Mouse (Mus musculus): ENCODE results near the gene Supt3. TPM values are rescaled to one million over a fixed set of nuclear protein-coding genes. Genes with fewer than 3 reads are reported as not detected.

Supt3 gene
- 9.6 and 10.5 TPM in 2 replicates for polyA plus RNA-seq (2012; rRNA removed)
- polyA plus RNA-seq (2014; fragmentation: Nextera tagmentation; extraction: Ambion mirVana), result 21.3 and 23.7 TPM in 2 replicates

GRCm38 (mm10) chr17:44776738-44777270 lies at the start of gene Supt3:
Supt3 (plus strand) TSS chr17:44777152.
- no peaks in the 10 kb centered on the region for H3K36me3 ChIP-seq (ENCODE audit: control insufficient read depth, insufficient read depth, low read length)
- H3K4me2 ChIP-seq (replicated peaks; ENCODE audit: low read depth, low read length, severe bottlenecking), result peak within 1 kb of the TSS; percentile 72
- peaks cover 5% of the 10 kb centered on the region; the same call in 1 of the 2 replicates for H3K4me1 ChIP-seq (ENCODE audit: control insufficient read depth, insufficient read depth, low read length)
- H3K4me3 ChIP-seq (replicated peaks; ENCODE audit: low read length), result peak within 1 kb of the TSS; percentile 78
- ATAC-seq (ENCODE audit: low FRiP score, low read depth) (peak; percentile 97), DNase-seq (ENCODE audit: low spot score) (peak; percentile 97)
- H3K27ac ChIP-seq (replicated peaks; ENCODE audit: low read depth, low read length), result peak within 1 kb of the TSS; percentile 80
- peak; percentile 93; the same call in 1 of the 2 replicates for TF ChIP-seq POLR2A (IDR thresholded peaks at IDR 0.05; ENCODE audit: borderline replicate concordance, extremely low read depth, insufficient read depth, insufficient read length)
- H3K9ac ChIP-seq (ENCODE audit: low read depth, low read length, severe bottlenecking), result peak within 1 kb of the TSS; percentile 95
- H3K27me3 ChIP-seq (ENCODE audit: control insufficient read depth, insufficient read depth, low read length), result no peaks in the 10 kb centered on the region
- WGBS, result under 1% methylated on average over 39 of the region's 40 CpGs
- no peaks in the 10 kb centered on the region for H3K9me3 ChIP-seq (ENCODE audit: control insufficient read depth, low read length)

GRCm38 (mm10) chr17:44727675-44728074 lies 49.3 kb upstream of the Supt3 start:
- no peak overlapping the region for H3K4me3 ChIP-seq (replicated peaks; ENCODE audit: low read length)
- peaks cover 14% of the 10 kb centered on the region; the same call in 1 of the 2 replicates for H3K27me3 ChIP-seq (ENCODE audit: control insufficient read depth, insufficient read depth, low read length)
- ATAC-seq (ENCODE audit: low FRiP score, low read depth) (no peak), DNase-seq (ENCODE audit: low spot score) (no peak)
- no peak overlapping the region for H3K9ac ChIP-seq (ENCODE audit: low read depth, low read length, severe bottlenecking)
- no peaks in the 10 kb centered on the region for H3K9me3 ChIP-seq (ENCODE audit: control insufficient read depth, low read length)
- H3K4me2 ChIP-seq (replicated peaks; ENCODE audit: low read depth, low read length, severe bottlenecking), result no peak overlapping the region
- peaks cover 7% of the 10 kb centered on the region; the same call in 1 of the 2 replicates for H3K4me1 ChIP-seq (ENCODE audit: control insufficient read depth, insufficient read depth, low read length)
- TF ChIP-seq POLR2A (IDR thresholded peaks at IDR 0.05; ENCODE audit: borderline replicate concordance, extremely low read depth, insufficient read depth, insufficient read length), result no peak
- H3K36me3 ChIP-seq (ENCODE audit: control insufficient read depth, insufficient read depth, low read length), result no peaks in the 10 kb centered on the region
- no peak overlapping the region for H3K27ac ChIP-seq (replicated peaks; ENCODE audit: low read depth, low read length)

- H3K4me1 ChIP-seq (ENCODE audit: control insufficient read depth, insufficient read depth, low read length), result peaks cover 7% of the 10 kb centered on the region; the same call in 1 of the 2 replicates
- H3K36me3 ChIP-seq (ENCODE audit: control insufficient read depth, insufficient read depth, low read length), result no peaks in the 10 kb centered on the region
- no peak overlapping the region for H3K4me2 ChIP-seq (replicated peaks; ENCODE audit: low read depth, low read length, severe bottlenecking)
- WGBS, result 36% methylated on average over 2 of the region's 2 CpGs
- peaks cover 17% of the 10 kb centered on the region for H3K27me3 ChIP-seq (ENCODE audit: control insufficient read depth, insufficient read depth, low read length)
- DNase-seq (ENCODE audit: low spot score) (no peak), ATAC-seq (ENCODE audit: low FRiP score, low read depth) (no peak)
- H3K9ac ChIP-seq (ENCODE audit: low read depth, low read length, severe bottlenecking), result no peak overlapping the region
- no peak overlapping the region for H3K4me3 ChIP-seq (replicated peaks; ENCODE audit: low read length)
- TF ChIP-seq POLR2A (IDR thresholded peaks at IDR 0.05; ENCODE audit: borderline replicate concordance, extremely low read depth, insufficient read depth, insufficient read length), result no peak
- H3K27ac ChIP-seq (replicated peaks; ENCODE audit: low read depth, low read length), result no peak overlapping the region
- H3K9me3 ChIP-seq (ENCODE audit: control insufficient read depth, low read length), result no peaks in the 10 kb centered on the region
These were observed 48.5 kb upstream of the Supt3 start for GRCm38 (mm10) chr17:44728464-44728863.

- WGBS, result 7% methylated on average over 23 of the region's 23 CpGs
- peak overlapping the region; percentile 72 for H3K4me3 ChIP-seq (replicated peaks; ENCODE audit: low read length)
- H3K9ac ChIP-seq (ENCODE audit: low read depth, low read length, severe bottlenecking), result peak overlapping the region; percentile 80
- DNase-seq (ENCODE audit: low spot score) (no peak), ATAC-seq (ENCODE audit: low FRiP score, low read depth) (no peak)
- H3K4me2 ChIP-seq (replicated peaks; ENCODE audit: low read depth, low read length, severe bottlenecking), result peak overlapping the region; percentile 92
- no peak for TF ChIP-seq POLR2A (IDR thresholded peaks at IDR 0.05; ENCODE audit: borderline replicate concordance, extremely low read depth, insufficient read depth, insufficient read length)
- H3K9me3 ChIP-seq (ENCODE audit: control insufficient read depth, low read length), result no peaks in the 10 kb centered on the region
- peaks cover 19% of the 10 kb centered on the region; the same call in 1 of the 2 replicates for H3K4me1 ChIP-seq (ENCODE audit: control insufficient read depth, insufficient read depth, low read length)
- peaks cover 55% of the 10 kb centered on the region for H3K27me3 ChIP-seq (ENCODE audit: control insufficient read depth, insufficient read depth, low read length)
- peak overlapping the region; percentile 84; the same call in 1 of the 2 replicates for H3K27ac ChIP-seq (replicated peaks; ENCODE audit: low read depth, low read length)
- H3K36me3 ChIP-seq (ENCODE audit: control insufficient read depth, insufficient read depth, low read length), result no peaks in the 10 kb centered on the region
These were observed 43.2 kb upstream of the Supt3 start for GRCm38 (mm10) chr17:44733544-44734310.

GRCm38 (mm10) chr17:44734501-44735222 lies 42.3 kb upstream of the Supt3 start:
- TF ChIP-seq POLR2A (IDR thresholded peaks at IDR 0.05; ENCODE audit: borderline replicate concordance, extremely low read depth, insufficient read depth, insufficient read length), result no peak
- DNase-seq (ENCODE audit: low spot score), result no peak

More at GRCm38 (mm10) chr17:44734501-44735222, 42.3 kb upstream of the Supt3 start:
- peak overlapping the region; percentile 80 for H3K9ac ChIP-seq (ENCODE audit: low read depth, low read length, severe bottlenecking)
- no peaks in the 10 kb centered on the region for H3K9me3 ChIP-seq (ENCODE audit: control insufficient read depth, low read length)
- H3K4me2 ChIP-seq (replicated peaks; ENCODE audit: low read depth, low read length, severe bottlenecking), result peak overlapping the region; percentile 92
- ATAC-seq (ENCODE audit: low FRiP score, low read depth), result no peak
- peak overlapping the region; percentile 72 for H3K4me3 ChIP-seq (replicated peaks; ENCODE audit: low read length)
- H3K36me3 ChIP-seq (ENCODE audit: control insufficient read depth, insufficient read depth, low read length), result no peaks in the 10 kb centered on the region
- H3K4me1 ChIP-seq (ENCODE audit: control insufficient read depth, insufficient read depth, low read length), result peaks cover 21% of the 10 kb centered on the region; the same call in 1 of the 2 replicates
- WGBS, result under 1% methylated on average over 48 of the region's 48 CpGs
- H3K27me3 ChIP-seq (ENCODE audit: control insufficient read depth, insufficient read depth, low read length), result peaks cover 64% of the 10 kb centered on the region
- peak overlapping the region; percentile 84 for H3K27ac ChIP-seq (replicated peaks; ENCODE audit: low read depth, low read length)
